In genomic region chr1:152623375-152624270, GRCm38 (mm10) we compare ENCODE assay signal across 8 mouse cellular contexts.
DNase-seq lines count a peak whose midpoint lies in the region; ATAC-seq lines count a peak whose summit lies in the region.

No protein-coding gene starts in this region.

- peak overlapping the region; percentile 74 for H3K4me2 ChIP-seq in forebrain, embryonic 12.5 days
- peak overlapping the region; percentile 64 for H3K4me2 ChIP-seq in hindbrain, embryonic 13.5 days
- H3K4me2 ChIP-seq in limb, embryonic 15.5 days: peak overlapping the region; percentile 72

- H3K27me3 ChIP-seq in forebrain, embryonic 12.5 days: peaks cover 14% of the 10 kb centered on the region
- peaks cover 13% of the 10 kb centered on the region for H3K27me3 ChIP-seq in hindbrain, embryonic 13.5 days
- no peaks in the 10 kb centered on the region for H3K27me3 ChIP-seq in limb, embryonic 15.5 days

- no peaks in the 10 kb centered on the region for H3K9me3 ChIP-seq in forebrain, embryonic 12.5 days
- no peaks in the 10 kb centered on the region; the same call in 1 of the 2 replicates for H3K9me3 ChIP-seq in hindbrain, embryonic 13.5 days
- H3K9me3 ChIP-seq in limb, embryonic 15.5 days: no peaks in the 10 kb centered on the region

- no peaks in the 10 kb centered on the region for H3K36me3 ChIP-seq in forebrain, embryonic 12.5 days (replicated peaks)
- no peaks in the 10 kb centered on the region for H3K36me3 ChIP-seq in hindbrain, embryonic 13.5 days
- H3K36me3 ChIP-seq in limb, embryonic 15.5 days: 0 out of 2 replicates have a peak, but pooled peaks cover 3% of the 10 kb centered on the region

- peak overlapping the region; percentile 56 for H3K4me3 ChIP-seq in forebrain, embryonic 12.5 days (replicated peaks)
- H3K4me3 ChIP-seq in hindbrain, embryonic 13.5 days: peak overlapping the region; percentile 66
- peak overlapping the region; percentile 67 for H3K4me3 ChIP-seq in limb, embryonic 15.5 days

- DNase-seq in cerebellum, postnatal 10 days: peak; percentile 27 to 40
- DNase-seq in cerebellum, adult 9-10 months: no peak
- peak; percentile 12 for DNase-seq in naive thymus-derived CD4-positive, alpha-beta T cell, adult 2 months (ENCODE audit: low read depth)
- DNase-seq in cerebellum, postnatal 4 days (ENCODE audit: low spot score in 2 of 2): no peak
- no peak for DNase-seq in thymus, postnatal 0 days (ENCODE audit: low spot score)

- H3K4me1 ChIP-seq in forebrain, embryonic 12.5 days: peaks cover 16% of the 10 kb centered on the region
- peaks cover 15% of the 10 kb centered on the region for H3K4me1 ChIP-seq in hindbrain, embryonic 13.5 days (replicated peaks)
- peaks cover 23% of the 10 kb centered on the region for H3K4me1 ChIP-seq in limb, embryonic 15.5 days

- peak overlapping the region; percentile 13; the same call in 1 of the 2 replicates for H3K9ac ChIP-seq in forebrain, embryonic 12.5 days
- 0 out of 2 replicates have a peak overlapping the region, but pooled peaks have one; percentile 49 for H3K9ac ChIP-seq in hindbrain, embryonic 13.5 days
- peak overlapping the region; percentile 70; the same call in 1 of the 2 replicates for H3K9ac ChIP-seq in limb, embryonic 15.5 days

- no peak for ATAC-seq in forebrain, embryonic 12.5 days (ENCODE audit: low FRiP score)
- no peak for ATAC-seq in hindbrain, embryonic 13.5 days (ENCODE audit: low FRiP score)
- ATAC-seq in limb, embryonic 15.5 days (ENCODE audit: insufficient number of reproducible peaks, low FRiP score, low TSS enrichment, low read depth): no peak

- WGBS in forebrain, embryonic 12.5 days: 33% methylated on average over 12 of the region's 12 CpGs
- 36% methylated on average over 12 of the region's 12 CpGs for WGBS in hindbrain, embryonic 13.5 days
- 31% methylated on average over 12 of the region's 12 CpGs for WGBS in limb, embryonic 15.5 days

- H3K27ac ChIP-seq in forebrain, embryonic 12.5 days: no peak overlapping the region
- 0 out of 2 replicates have a peak overlapping the region, but pooled peaks have one; percentile 46 for H3K27ac ChIP-seq in hindbrain, embryonic 13.5 days
- peak overlapping the region; percentile 60 for H3K27ac ChIP-seq in limb, embryonic 15.5 days

Comparison
In these comparisons a context has a peak if more than half of its experiments do, and no peak if none do; other contexts are left out.
1. DNase-seq: peak in cerebellum, postnatal 10 days (2 of 2) and naive thymus-derived CD4-positive, alpha-beta T cell, adult 2 months (single experiment); none in cerebellum, adult 9-10 months (single experiment), cerebellum, postnatal 4 days (0 of 2) and thymus, postnatal 0 days (single experiment).
2. H3K9ac ChIP-seq: peak in every context shown above with its lines; median percentile 70 in limb, embryonic 15.5 days; 49 in hindbrain, embryonic 13.5 days; 13 in forebrain, embryonic 12.5 days.
3. Peak in every context shown above with its lines, with median percentiles within 50 percentile points of each other: H3K4me2 ChIP-seq and H3K4me3 ChIP-seq.